Mouse (Mus musculus) limb, embryonic 15.5 days (tissue): ENCODE measurements at regions not wholly inside any gene's neighbourhood (a gene's known extent, or its start where the extent isn't known, plus 50 kb on each side); places are given as distances from the start of the nearest gene placed in this dataset.

Experiments used
- ATAC-seq: fragments of 200-750 bp; cut with Nextera tagmentation; 2 replicates; pipeline ENCODE4 v1.8.0; 2017; ENCODE audit warnings: low read depth, moderate TSS enrichment; ENCODE audit not compliant: insufficient number of reproducible peaks, low FRiP score, low TSS enrichment
- H3K27ac ChIP-seq: fragments of 300-500 bp; sonication (generic); 2 replicates; pipeline ENCODE4 v1.5.1; 2015; ENCODE audit warnings: moderate library complexity, mild to moderate bottlenecking, inconsistent platforms
- H3K27me3 ChIP-seq: fragments of 300-500 bp; sonication (generic); 2 replicates; pipeline ENCODE4 v1.6.1; 2015; ENCODE audit warnings: inconsistent platforms
- H3K36me3 ChIP-seq: fragments of 300-500 bp; sonication (generic); 2 replicates; pipeline ENCODE4 v1.6.1; 2015; ENCODE audit warnings: inconsistent platforms
- H3K4me1 ChIP-seq: fragments of 300-500 bp; sonication (generic); 2 replicates; pipeline ENCODE4 v1.6.1; 2015; ENCODE audit warnings: inconsistent platforms
- H3K4me2 ChIP-seq: fragments of 300-500 bp; sonication (generic); 2 replicates; pipeline ENCODE4 v1.6.1; 2015; ENCODE audit warnings: mild to moderate bottlenecking, inconsistent platforms
- H3K4me3 ChIP-seq: fragments of 300-500 bp; sonication (generic); 2 replicates; pipeline ENCODE4 v1.5.1; 2015; ENCODE audit warnings: mild to moderate bottlenecking, inconsistent platforms
- H3K9ac ChIP-seq: fragments of 300-500 bp; sonication (generic); 2 replicates; pipeline ENCODE4 v1.6.1; 2015; ENCODE audit warnings: inconsistent platforms
- H3K9me3 ChIP-seq: fragments of 300-500 bp; sonication (generic); 2 replicates; pipeline ENCODE4 v1.6.1; 2016; ENCODE audit warnings: inconsistent platforms
- WGBS: fragments of 180-500 bp; shearing (Covaris S2); methylation state at CpG from one replicate; pipeline ENCODE4 v1.1.7; 2015; 5-methylcytosine and 5-hydroxymethylcytosine counted together

GRCm38 (mm10) chr3:144356948-144357295 is 151.9 kb upstream of the Lmo4 start:
- Histone ChIP-seq H3K27ac (no peak overlapping the region), H3K4me2 (no peak overlapping the region), H3K9me3 (no peaks in the 10 kb centered on the region), H3K36me3 (no peaks in the 10 kb centered on the region), H3K9ac (no peak overlapping the region), H3K27me3 (0 out of 2 replicates have a peak, but pooled peaks cover 6% of the 10 kb centered on the region), H3K4me3 (no peak overlapping the region), H3K4me1 (no peaks in the 10 kb centered on the region)
- no peak for ATAC-seq
- 34% methylated on average over 11 of the region's 11 CpGs for WGBS

- WGBS = 68% methylated on average over 17 of the region's 17 CpGs
These were observed 151.3 kb upstream of the Lmo4 start for GRCm38 (mm10) chr3:144356103-144356947.

GRCm38 (mm10) chr3:144352559-144352958 is 147.5 kb upstream of the Lmo4 start:
- Histone ChIP-seq H3K4me3 (no peak overlapping the region), H3K9me3 (no peaks in the 10 kb centered on the region), H3K9ac (no peak overlapping the region), H3K27ac (no peak overlapping the region), H3K4me2 (no peak overlapping the region), H3K36me3 (no peaks in the 10 kb centered on the region), H3K27me3 (no peaks in the 10 kb centered on the region), H3K4me1 (no peaks in the 10 kb centered on the region)
- 69% methylated on average over 4 of the region's 4 CpGs for WGBS
- no peak for ATAC-seq

More at GRCm38 (mm10) chr3:144356103-144356947, 151.3 kb upstream of the Lmo4 start:
- no peaks in the 10 kb centered on the region for H3K4me1 ChIP-seq
- no peaks in the 10 kb centered on the region for H3K36me3 ChIP-seq
- no peak overlapping the region for H3K27ac ChIP-seq
- H3K9ac ChIP-seq = no peak overlapping the region
- ATAC-seq = no peak
- no peak overlapping the region for H3K4me3 ChIP-seq
- 0 out of 2 replicates have a peak, but pooled peaks cover 6% of the 10 kb centered on the region for H3K27me3 ChIP-seq
- H3K4me2 ChIP-seq = no peak overlapping the region
- H3K9me3 ChIP-seq = no peaks in the 10 kb centered on the region

- H3K36me3 ChIP-seq = no peaks in the 10 kb centered on the region
- H3K27ac ChIP-seq = no peak overlapping the region
- no peaks in the 10 kb centered on the region for H3K9me3 ChIP-seq
- no peaks in the 10 kb centered on the region for H3K4me1 ChIP-seq
- no peak for ATAC-seq
- H3K27me3 ChIP-seq = no peaks in the 10 kb centered on the region
- no peak overlapping the region for H3K4me2 ChIP-seq
- 60% methylated on average over 9 of the region's 9 CpGs for WGBS
- no peak overlapping the region for H3K9ac ChIP-seq
- no peak overlapping the region for H3K4me3 ChIP-seq
These were observed 143.4 kb upstream of the Lmo4 start for GRCm38 (mm10) chr3:144348431-144348830.

GRCm38 (mm10) chr3:144335237-144335636 is 130.2 kb upstream of the Lmo4 start:
- Histone ChIP-seq H3K27me3 (no peaks in the 10 kb centered on the region), H3K4me3 (no peak overlapping the region), H3K4me1 (0 out of 2 replicates have a peak, but pooled peaks cover 3% of the 10 kb centered on the region), H3K27ac (no peak overlapping the region), H3K4me2 (no peak overlapping the region), H3K36me3 (no peaks in the 10 kb centered on the region), H3K9ac (no peak overlapping the region), H3K9me3 (no peaks in the 10 kb centered on the region)
- WGBS = 47% methylated on average over 3 of the region's 3 CpGs
- no peak for ATAC-seq

GRCm38 (mm10) chr3:144334201-144334600 is 129.2 kb upstream of the Lmo4 start:
- ATAC-seq = no peak
- Histone ChIP-seq H3K36me3 (no peaks in the 10 kb centered on the region), H3K4me1 (0 out of 2 replicates have a peak, but pooled peaks cover 3% of the 10 kb centered on the region), H3K27ac (no peak overlapping the region), H3K4me2 (no peak overlapping the region), H3K4me3 (no peak overlapping the region), H3K27me3 (no peaks in the 10 kb centered on the region), H3K9me3 (no peaks in the 10 kb centered on the region), H3K9ac (no peak overlapping the region)
- WGBS = 77% methylated on average over 5 of the region's 5 CpGs

GRCm38 (mm10) chr3:144332353-144332752 is 127.3 kb upstream of the Lmo4 start:
- WGBS = 24% methylated on average over 5 of the region's 5 CpGs
- Histone ChIP-seq H3K27ac (no peak overlapping the region), H3K36me3 (no peaks in the 10 kb centered on the region), H3K4me1 (0 out of 2 replicates have a peak, but pooled peaks cover 3% of the 10 kb centered on the region), H3K27me3 (no peaks in the 10 kb centered on the region), H3K9me3 (no peaks in the 10 kb centered on the region), H3K4me2 (no peak overlapping the region), H3K9ac (no peak overlapping the region), H3K4me3 (no peak overlapping the region)
- ATAC-seq = no peak

GRCm38 (mm10) chr3:144329117-144329516 is 124.1 kb upstream of the Lmo4 start:
- Histone ChIP-seq H3K9me3 (no peaks in the 10 kb centered on the region), H3K27ac (no peak overlapping the region), H3K9ac (no peak overlapping the region), H3K36me3 (no peaks in the 10 kb centered on the region), H3K4me3 (no peak overlapping the region), H3K4me1 (0 out of 2 replicates have a peak, but pooled peaks cover 3% of the 10 kb centered on the region), H3K27me3 (no peaks in the 10 kb centered on the region), H3K4me2 (no peak overlapping the region)
- WGBS = 52% methylated on average over 7 of the region's 7 CpGs
- ATAC-seq = no peak

GRCm38 (mm10) chr3:144327235-144327760 is 122.3 kb upstream of the Lmo4 start:
- no peak overlapping the region for H3K27ac ChIP-seq
- no peaks in the 10 kb centered on the region for H3K27me3 ChIP-seq
- WGBS = 88% methylated on average over 8 of the region's 8 CpGs
- no peak overlapping the region for H3K9ac ChIP-seq
- H3K4me2 ChIP-seq = no peak overlapping the region
- H3K4me3 ChIP-seq = no peak overlapping the region
- no peaks in the 10 kb centered on the region for H3K36me3 ChIP-seq
- ATAC-seq = no peak
- no peaks in the 10 kb centered on the region for H3K9me3 ChIP-seq
- 0 out of 2 replicates have a peak, but pooled peaks cover 3% of the 10 kb centered on the region for H3K4me1 ChIP-seq

GRCm38 (mm10) chr3:144324974-144325373 is 120.0 kb upstream of the Lmo4 start:
- H3K9me3 ChIP-seq = no peaks in the 10 kb centered on the region
- H3K9ac ChIP-seq = no peak overlapping the region
- no peak overlapping the region for H3K4me2 ChIP-seq
- no peaks in the 10 kb centered on the region for H3K36me3 ChIP-seq
- 95% methylated on average over 2 of the region's 2 CpGs for WGBS
- H3K27me3 ChIP-seq = no peaks in the 10 kb centered on the region
- no peak overlapping the region for H3K27ac ChIP-seq
- H3K4me1 ChIP-seq = no peaks in the 10 kb centered on the region
- no peak overlapping the region for H3K4me3 ChIP-seq
- ATAC-seq = no peak

GRCm38 (mm10) chr3:144323524-144323923 is 118.5 kb upstream of the Lmo4 start:
- ATAC-seq = no peak

GRCm38 (mm10) chr3:144319468-144320205 is 114.6 kb upstream of the Lmo4 start:
- WGBS = 37% methylated on average over 11 of the region's 11 CpGs
- Histone ChIP-seq H3K9ac (no peak overlapping the region), H3K4me2 (peak overlapping the region; percentile 14; the same call in 1 of the 2 replicates), H3K9me3 (no peaks in the 10 kb centered on the region), H3K27me3 (no peaks in the 10 kb centered on the region), H3K27ac (no peak overlapping the region), H3K4me3 (no peak overlapping the region), H3K4me1 (peaks cover 7% of the 10 kb centered on the region; the same call in 1 of the 2 replicates), H3K36me3 (no peaks in the 10 kb centered on the region)
- no peak for ATAC-seq

More at GRCm38 (mm10) chr3:144323524-144323923, 118.5 kb upstream of the Lmo4 start:
- WGBS = 87% methylated on average over 3 of the region's 3 CpGs
- no peak overlapping the region for H3K4me2 ChIP-seq
- no peaks in the 10 kb centered on the region for H3K27me3 ChIP-seq
- H3K36me3 ChIP-seq = no peaks in the 10 kb centered on the region
- no peak overlapping the region for H3K27ac ChIP-seq
- H3K4me3 ChIP-seq = no peak overlapping the region
- no peaks in the 10 kb centered on the region for H3K9me3 ChIP-seq
- no peak overlapping the region for H3K9ac ChIP-seq
- H3K4me1 ChIP-seq = peaks cover 7% of the 10 kb centered on the region; the same call in 1 of the 2 replicates
